ENCODE assay signal across 16 mouse cellular contexts in the genomic region with DNA sequence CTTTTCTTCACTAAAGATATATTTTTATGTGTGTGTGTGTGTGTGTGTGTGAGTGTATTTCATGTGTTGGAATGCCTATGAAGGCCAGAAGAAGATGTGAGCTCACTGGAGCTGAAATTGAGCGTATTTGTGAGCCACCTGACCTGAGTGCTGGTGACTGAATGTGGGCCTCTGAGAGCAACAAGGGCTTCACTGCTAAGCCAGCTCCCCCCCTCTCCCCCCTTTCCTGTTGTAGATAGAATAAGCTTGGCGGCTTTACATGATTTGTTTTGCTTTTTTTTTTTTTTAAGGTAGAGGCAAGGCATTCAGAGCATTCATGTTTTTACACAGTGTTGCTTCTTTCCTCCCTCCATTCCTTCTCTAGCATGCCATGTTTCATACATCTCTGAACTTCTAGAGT.
"Had no signal": no experiment of that assay in that cellular context is flagged by ENCODE, and none has a peak within 500 bp of the region (broad histone marks: within the 10 kb centered on the region; RNA-seq: fewer than 3 reads in every experiment).

No protein-coding gene starts in this region.

- DNase-seq: liver, embryonic 13.5 days; liver, postnatal 0 days; lung, embryonic 14.5 days; lung, postnatal 10 days; lung, postnatal 4 days; midbrain, embryonic 14.5 days; retina, postnatal 1 day; right cerebral cortex, adult 18-20 months; right cerebral cortex, postnatal 25 days; thymus, adult 18-20 months; thymus, postnatal 14 days; thymus, postnatal 36 days had no signal

- H3K27ac ChIP-seq: liver, embryonic 13.5 days; liver, embryonic 15.5 days had no signal

- H3K4me3 ChIP-seq: liver, embryonic 13.5 days; liver, embryonic 15.5 days; myocyte had no signal

- H3K9ac ChIP-seq: liver, embryonic 15.5 days; liver, postnatal 0 days; lung, embryonic 14.5 days had no signal

- H3K4me2 ChIP-seq: liver, embryonic 13.5 days; liver, embryonic 15.5 days; lung, embryonic 14.5 days; midbrain, embryonic 11.5 days had no signal

- H3K27me3 ChIP-seq: liver, embryonic 13.5 days; liver, embryonic 15.5 days had no signal

- ATAC-seq: liver, postnatal 0 days; midbrain, embryonic 16.5 days had no signal

- H3K9me3 ChIP-seq: liver, embryonic 13.5 days; liver, embryonic 15.5 days had no signal
